Mouse (Mus musculus) stomach, postnatal 0 days (tissue): ENCODE results near the gene Zbtb46. TPM values are rescaled to one million over a fixed set of nuclear protein-coding genes. Genes with fewer than 3 reads are reported as not detected.

Experiments used
- ATAC-seq: fragments of 200-750 bp; cut with Nextera tagmentation; 2 replicates; pipeline ENCODE4 v1.8.0; 2017; ENCODE audit not compliant: low FRiP score, low TSS enrichment
- DNase-seq: peaks from one replicate; pipeline ENCODE4 v3.0.0-alpha.2; 2016; ENCODE audit warnings: low spot score
- H3K27ac ChIP-seq: fragments of 300-500 bp; sonication (generic); replicated peaks from 2 replicates; pipeline ENCODE4 v1.5.1; 2014; ENCODE audit warnings: mild to moderate bottlenecking, control low read depth
- H3K27me3 ChIP-seq: fragments of 300-500 bp; sonication (generic); 2 replicates; pipeline ENCODE4 v1.6.1; 2014; ENCODE audit warnings: low read length; ENCODE audit not compliant: control insufficient read depth, insufficient read depth
- H3K36me3 ChIP-seq: fragments of 300-500 bp; sonication (generic); 2 replicates; pipeline ENCODE4 v1.6.1; 2014; ENCODE audit warnings: low read length, mixed read lengths; ENCODE audit not compliant: control insufficient read depth, insufficient read depth
- H3K4me1 ChIP-seq: fragments of 300-500 bp; sonication (generic); replicated peaks from 2 replicates; pipeline ENCODE4 v1.6.1; 2014; ENCODE audit warnings: antibody characterized with exemption; ENCODE audit not compliant: control insufficient read depth, insufficient read depth
- H3K4me2 ChIP-seq: fragments of 300-500 bp; sonication (generic); replicated peaks from 2 replicates; pipeline ENCODE4 v1.6.1; 2014; ENCODE audit warnings: low read depth, mild to moderate bottlenecking, control low read depth, moderate library complexity
- H3K4me3 ChIP-seq: fragments of 300-500 bp; sonication (generic); 2 replicates; pipeline ENCODE4 v1.5.1; 2014; ENCODE audit warnings: low read depth, low read length, control low read depth
- H3K9ac ChIP-seq: fragments of 300-500 bp; sonication (generic); 2 replicates; pipeline ENCODE4 v1.6.1; 2014; ENCODE audit warnings: mild to moderate bottlenecking, low read length, control low read depth, mixed read lengths
- H3K9me3 ChIP-seq: fragments of 300-500 bp; sonication (generic); 2 replicates; pipeline ENCODE4 v1.6.1; 2016; ENCODE audit warnings: low read length; ENCODE audit not compliant: control insufficient read depth
- CTCF ChIP-seq: IDR thresholded peaks from 2 replicates; pipeline ENCODE4 v1.5.1; 2016; ENCODE audit warnings: antibody characterized with exemption, low read depth, mild to moderate bottlenecking, moderate library complexity
- EP300 ChIP-seq: optimal IDR thresholded peaks from 2 replicates; pipeline ENCODE3; 2016; ENCODE audit warnings: antibody characterized with exemption
- WGBS: fragments of 180-500 bp; shearing (Covaris S2); extraction: QIAGEN DNeasy Blood & Tissue Kit; methylation state at CpG from one replicate; pipeline ENCODE4 v1.1.7; 2014; 5-methylcytosine and 5-hydroxymethylcytosine counted together
- polyA plus RNA-seq: library from polyadenylated mRNA; unstranded; fragments of >200 nt; fragmentation: Nextera tagmentation; extraction: Ambion mirVana; gene quantifications from 2 replicates; pipeline ENCODE4 v1.2.1, GENCODE M21; 2015

The Zbtb46 gene
- polyA plus RNA-seq, 1 experiment from 2014 or later = 2.4 TPM

DNA sequence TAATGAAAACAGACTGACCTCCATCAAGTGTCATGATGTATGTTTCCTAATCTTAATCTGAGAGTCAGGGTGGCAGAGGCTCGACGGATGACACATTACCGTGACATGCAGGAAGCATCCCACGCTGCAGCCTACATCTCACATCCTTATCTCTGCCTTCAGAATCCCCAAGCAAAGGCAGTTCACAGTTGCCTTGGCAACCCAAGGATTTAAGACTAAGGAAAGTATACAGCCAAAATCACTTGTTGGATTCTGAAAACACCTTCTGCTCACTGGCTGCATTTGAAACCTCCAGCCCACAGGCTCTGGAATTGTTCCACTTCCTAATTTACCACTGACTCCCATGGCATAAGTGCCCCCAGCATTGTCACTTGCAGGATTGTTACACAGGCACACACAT lies 38.8 kb downstream of the Zbtb46 start:
- Histone ChIP-seq H3K4me2 (no peak overlapping the region), H3K27ac (no peak overlapping the region), H3K27me3 (no peaks in the 10 kb centered on the region), H3K9ac (no peak overlapping the region), H3K4me3 (no peak overlapping the region), H3K36me3 (no peaks in the 10 kb centered on the region), H3K4me1 (no peaks in the 10 kb centered on the region), H3K9me3 (no peaks in the 10 kb centered on the region)
- TF ChIP-seq CTCF (no peak), EP300 (no peak)
- WGBS = 62% methylated on average over 4 of the region's 4 CpGs
- DNase-seq = no peak
- ATAC-seq = no peak

DNA sequence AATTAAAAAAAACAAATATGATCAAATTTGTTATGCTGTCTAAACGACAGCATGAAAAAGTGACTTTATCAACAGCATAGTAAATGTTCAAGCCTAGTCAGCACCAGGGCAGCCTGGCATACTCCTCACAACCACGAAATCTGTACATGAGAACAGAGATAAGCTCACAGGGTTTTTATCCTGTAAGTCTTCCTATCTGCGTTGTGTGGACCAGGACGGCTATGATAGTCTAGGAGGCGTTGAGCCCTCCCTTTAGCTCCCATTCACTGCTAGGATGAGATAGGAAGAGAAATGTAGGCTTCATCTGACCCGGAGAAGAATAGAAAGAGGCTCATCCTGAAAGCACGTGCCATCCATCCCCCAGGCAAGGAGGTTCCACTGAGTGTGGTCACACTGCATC lies 39.9 kb downstream of the Zbtb46 start:
- TF ChIP-seq CTCF (no peak), EP300 (no peak)
- ATAC-seq (no peak), DNase-seq (no peak)
- no peak overlapping the region for H3K4me3 ChIP-seq
- 71% methylated on average over 7 of the region's 7 CpGs for WGBS
- H3K27ac ChIP-seq = no peak overlapping the region
- no peak overlapping the region for H3K9ac ChIP-seq
- H3K27me3 ChIP-seq = no peaks in the 10 kb centered on the region
- H3K4me1 ChIP-seq = no peaks in the 10 kb centered on the region
- H3K9me3 ChIP-seq = no peaks in the 10 kb centered on the region
- H3K36me3 ChIP-seq = no peaks in the 10 kb centered on the region
- no peak overlapping the region for H3K4me2 ChIP-seq

DNA sequence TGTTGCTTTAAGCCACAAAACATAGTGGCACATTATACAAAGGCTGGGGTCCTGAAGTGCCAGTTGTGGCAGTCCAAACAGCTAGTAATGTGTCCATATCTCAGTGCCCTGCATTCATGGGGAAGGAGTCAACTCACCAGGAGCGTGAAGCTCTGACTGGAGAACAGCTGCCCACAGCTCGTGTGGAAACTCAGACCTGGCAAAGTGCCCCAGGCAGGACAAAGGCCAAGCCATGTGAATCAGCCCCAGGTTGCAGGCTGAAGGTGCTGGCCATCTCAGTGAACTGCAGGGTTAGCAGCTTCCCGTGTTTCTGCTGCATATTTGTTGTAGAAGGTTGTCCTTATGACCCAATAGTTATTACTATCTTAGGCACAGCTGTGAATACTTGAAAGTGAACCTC lies 43.3 kb downstream of the Zbtb46 start:
- H3K36me3 ChIP-seq = no peaks in the 10 kb centered on the region
- 31% methylated on average over 3 of the region's 3 CpGs for WGBS
- ATAC-seq = no peak
- H3K27ac ChIP-seq = no peak overlapping the region
- H3K9me3 ChIP-seq = no peaks in the 10 kb centered on the region
- H3K4me1 ChIP-seq = no peaks in the 10 kb centered on the region
- H3K4me3 ChIP-seq = no peak overlapping the region
- peak; percentile 49 for DNase-seq
- no peaks in the 10 kb centered on the region for H3K27me3 ChIP-seq
- no peak overlapping the region for H3K9ac ChIP-seq
- H3K4me2 ChIP-seq = no peak overlapping the region
- TF ChIP-seq CTCF = no peak
- TF ChIP-seq EP300 = no peak

DNA sequence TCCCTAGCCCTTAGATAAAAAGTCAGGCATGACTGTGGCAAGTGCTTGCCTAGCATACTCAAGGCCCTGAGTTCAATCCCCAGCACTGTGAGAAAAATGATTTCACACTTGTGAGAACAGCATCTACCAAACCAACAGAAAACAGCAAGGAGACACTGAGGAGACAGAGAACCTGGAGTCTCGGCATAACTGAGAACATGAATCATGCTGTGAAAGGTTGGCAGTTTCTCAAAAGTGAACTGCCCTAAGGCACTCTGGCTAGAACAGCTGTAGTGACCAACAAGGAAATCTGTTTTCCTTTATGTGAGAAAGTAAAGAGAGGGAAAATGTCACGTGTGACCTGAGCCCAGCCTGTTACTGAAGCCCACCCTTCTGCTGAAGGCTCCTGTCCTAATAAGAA lies 46.1 kb downstream of the Zbtb46 start:
- Histone ChIP-seq H3K4me2 (no peak overlapping the region), H3K9ac (no peak overlapping the region), H3K27ac (no peak overlapping the region), H3K9me3 (no peaks in the 10 kb centered on the region), H3K4me1 (no peaks in the 10 kb centered on the region), H3K27me3 (no peaks in the 10 kb centered on the region), H3K4me3 (no peak overlapping the region), H3K36me3 (no peaks in the 10 kb centered on the region)
- no peak for ATAC-seq
- 19% methylated on average over 2 of the region's 2 CpGs for WGBS
- TF ChIP-seq EP300 (no peak), CTCF (no peak)
- DNase-seq = no peak

DNA sequence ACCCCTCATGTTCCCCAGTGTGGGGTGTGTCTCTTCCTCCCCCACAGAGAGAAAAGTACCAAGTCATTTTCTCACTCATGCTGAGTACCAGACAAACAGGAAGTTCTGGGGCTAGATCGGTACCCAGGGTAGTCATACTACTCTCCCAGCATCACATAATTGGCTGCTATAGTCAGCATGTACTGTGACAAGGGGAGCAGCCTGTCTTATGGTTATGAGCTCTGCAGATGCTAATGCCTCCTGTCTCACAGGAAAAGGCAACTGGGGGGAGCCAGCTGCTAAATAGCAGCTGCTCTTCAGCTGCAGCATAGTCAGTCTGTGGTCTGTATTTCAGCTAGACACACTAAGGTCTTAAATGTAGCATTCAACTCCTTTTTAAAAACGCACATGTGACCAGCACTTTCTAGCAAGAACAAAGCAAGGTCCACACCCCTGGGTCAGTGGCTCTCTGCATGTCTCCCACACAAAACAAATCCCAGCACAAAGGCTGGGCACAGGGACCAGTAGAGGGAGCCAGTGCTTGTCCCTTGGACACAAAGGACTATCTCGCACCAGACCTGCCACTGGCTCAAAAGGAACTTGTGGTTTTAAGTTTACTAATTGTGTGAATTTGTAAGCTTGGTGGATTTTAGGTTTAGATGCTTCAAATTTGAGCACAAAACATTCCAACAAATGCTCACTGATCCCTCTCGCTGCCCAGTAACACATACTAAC lies 48.3 kb downstream of the Zbtb46 start:
- Histone ChIP-seq H3K36me3 (no peaks in the 10 kb centered on the region), H3K4me1 (no peaks in the 10 kb centered on the region), H3K9me3 (no peaks in the 10 kb centered on the region), H3K27ac (no peak overlapping the region), H3K4me2 (no peak overlapping the region), H3K4me3 (no peak overlapping the region), H3K27me3 (no peaks in the 10 kb centered on the region), H3K9ac (no peak overlapping the region)
- peak; percentile 74; the same call in 1 of the 2 replicates for ATAC-seq
- TF ChIP-seq EP300 = no peak
- TF ChIP-seq CTCF = peak; percentile 90
- DNase-seq = peak; percentile 77
- 42% methylated on average over 4 of the region's 4 CpGs for WGBS

DNA sequence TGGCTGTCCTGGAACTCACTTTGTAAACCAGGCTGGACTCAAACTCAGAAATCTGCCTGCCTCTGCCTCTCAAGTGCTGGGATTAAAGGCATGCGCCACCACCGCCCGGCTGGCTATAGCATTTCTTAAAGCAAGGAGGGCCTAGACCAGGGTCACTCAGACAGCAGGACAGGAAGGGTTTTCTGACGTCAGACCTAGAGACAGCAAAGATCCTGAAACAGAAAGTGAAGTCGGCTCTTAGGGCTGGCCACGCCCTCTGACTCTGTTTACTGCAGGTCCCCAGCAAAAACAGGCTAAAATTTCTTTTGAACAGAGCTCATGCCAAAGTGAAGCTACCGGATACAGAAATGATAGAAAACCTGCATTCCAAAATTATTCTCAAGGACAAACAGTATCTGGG lies 49.6 kb downstream of the Zbtb46 start:
- no peak overlapping the region for H3K4me2 ChIP-seq
- no peaks in the 10 kb centered on the region for H3K9me3 ChIP-seq
- H3K4me1 ChIP-seq = no peaks in the 10 kb centered on the region
- no peak for ATAC-seq
- no peak overlapping the region for H3K27ac ChIP-seq
- no peak for DNase-seq
- H3K27me3 ChIP-seq = no peaks in the 10 kb centered on the region
- H3K4me3 ChIP-seq = no peak overlapping the region
- TF ChIP-seq CTCF (no peak), EP300 (no peak)
- H3K36me3 ChIP-seq = no peaks in the 10 kb centered on the region
- 74% methylated on average over 7 of the region's 7 CpGs for WGBS
- H3K9ac ChIP-seq = no peak overlapping the region
